Mouse (Mus musculus) myocyte (in vitro differentiated cells): ENCODE measurements around the gene Trim67.

Source experiments
- MYOD1 ChIP-seq, 3 experiments: IDR thresholded peaks; one replicate each; pipeline ENCODE4 v1.6.1; 2011; ENCODE audit warnings: control low read depth in 2 of 3, low read depth in 2 of 3, mild to moderate bottlenecking in 2 of 3, moderate library complexity in 1 of 3; ENCODE audit not compliant: insufficient read length in 2 of 3, control insufficient read depth in 1 of 3
- POLR2A ChIP-seq: IDR thresholded peaks from one replicate; pipeline ENCODE4 v1.6.1; 2011; ENCODE audit warnings: low read depth, mild to moderate bottlenecking, control low read depth, moderate library complexity; ENCODE audit not compliant: insufficient read length
- SRF ChIP-seq: IDR thresholded peaks from one replicate; pipeline ENCODE4 v1.6.1; 2011; ENCODE audit warnings: low read depth; ENCODE audit not compliant: control insufficient read depth, insufficient read length
- USF1 ChIP-seq: IDR thresholded peaks from one replicate; pipeline ENCODE4 v1.6.1; 2011; ENCODE audit warnings: low read depth, mild to moderate bottlenecking, control low read depth, moderate library complexity

DNA sequence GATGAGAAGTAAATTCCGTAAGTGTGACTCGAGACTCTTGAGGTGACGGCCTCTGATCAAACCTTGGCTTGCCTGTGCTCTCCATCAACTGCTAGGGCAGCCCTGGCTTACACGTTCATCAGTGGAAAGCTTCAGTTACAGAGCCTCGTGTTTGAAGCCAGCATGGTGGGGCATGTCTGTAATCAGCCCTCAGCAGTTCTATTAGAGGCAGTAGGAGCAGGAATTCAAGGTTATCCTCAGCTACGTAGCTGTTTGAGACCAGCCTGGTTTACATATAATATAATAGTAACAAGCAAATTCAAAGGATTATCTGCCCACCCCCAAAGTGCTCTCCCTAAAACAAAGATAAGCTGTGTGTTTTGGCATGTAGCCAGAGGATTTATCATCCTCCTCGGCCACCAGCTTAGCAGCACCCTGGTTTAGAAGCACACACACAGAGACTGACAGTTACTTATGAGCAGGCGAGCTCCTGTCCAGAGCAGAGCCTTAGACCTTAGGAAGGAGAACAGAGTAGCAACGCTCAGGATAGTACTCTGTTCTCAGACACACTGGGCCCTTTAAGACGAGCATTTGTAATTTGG, 86.1 kb downstream of the Trim67 start:
- TF ChIP-seq POLR2A: no peak
- TF ChIP-seq SRF: no peak
- no peak for TF ChIP-seq USF1
- TF ChIP-seq MYOD1 (IDR thresholded peaks at IDR 0.05; ENCODE audit: control insufficient read depth in 1 of 3, insufficient read length in 2 of 3, low read depth in 2 of 3): no peak
